Mouse (Mus musculus): ENCODE data around the gene Mettl27. TPM values are rescaled to one million over a fixed set of nuclear protein-coding genes. Genes with fewer than 3 reads are reported as not detected.
"Not testable (repeated sequence)": the region's sequence is repeated elsewhere in the genome, so short reads cannot be mapped to it uniquely, and the experiment has no call there.

Mettl27 gene
- polyA plus RNA-seq, 1 experiment from 2014 or later, result 17.3 TPM

GRCm38 (mm10) chr5:134926726-134927125 is 5.4 kb upstream of the Mettl27 start:
- Histone ChIP-seq H3K4me2 (ENCODE audit: low read depth, low read length) (no peak overlapping the region), H3K27ac (ENCODE audit: low read depth) (no peak overlapping the region), H3K36me3 (replicated peaks; ENCODE audit: insufficient read depth, low read length) (no peaks in the 10 kb centered on the region), H3K9ac (replicated peaks) (no peak overlapping the region), H3K27me3 (ENCODE audit: insufficient read depth, low read length) (no peaks in the 10 kb centered on the region), H3K4me1 (ENCODE audit: insufficient read depth) (peaks cover under 1% of the 10 kb centered on the region), H3K4me3 (ENCODE audit: low read depth, low read length) (no peak overlapping the region), H3K9me3 (ENCODE audit: low read length) (no peaks in the 10 kb centered on the region)
- 65% methylated on average over 4 of the region's 4 CpGs for WGBS (ENCODE audit: insufficient replicate concordance)
- no peak for DNase-seq
- ATAC-seq, result no peak
- TF ChIP-seq EP300 (IDR thresholded peaks at IDR 0.05; ENCODE audit: low read depth) (no peak), CTCF (IDR thresholded peaks at IDR 0.05; ENCODE audit: low read depth) (no peak)

DNA sequence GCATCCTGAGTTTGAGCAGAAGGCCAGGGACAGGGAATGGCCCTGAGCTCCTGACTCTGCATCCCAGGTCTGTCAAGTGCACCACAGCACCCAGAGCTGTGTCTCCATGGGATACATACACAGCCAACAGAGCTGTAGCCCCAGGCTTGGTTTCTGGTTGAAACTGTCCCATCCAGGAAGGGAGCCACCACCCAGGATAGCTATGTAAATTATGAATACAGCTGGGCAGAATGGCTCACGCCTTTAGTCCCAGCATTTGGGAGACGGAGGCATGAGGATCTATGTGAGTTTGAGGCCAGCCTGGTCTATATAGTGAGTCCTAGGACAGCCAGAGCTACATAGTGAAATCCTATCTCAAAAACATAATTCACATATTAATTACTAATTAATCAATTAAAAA is 2.2 kb upstream of the Mettl27 start:
- DNase-seq, result no peak
- no peak for ATAC-seq
- WGBS (ENCODE audit: insufficient replicate concordance), result 81% methylated on average over 2 of the region's 2 CpGs
- no peak overlapping the region for H3K4me3 ChIP-seq (ENCODE audit: low read depth, low read length)
- no peak overlapping the region for H3K9ac ChIP-seq (replicated peaks)
- TF ChIP-seq EP300 (IDR thresholded peaks at IDR 0.05; ENCODE audit: low read depth), result no peak
- no peak for TF ChIP-seq CTCF (IDR thresholded peaks at IDR 0.05; ENCODE audit: low read depth)
- 0 out of 2 replicates have a peak, but pooled peaks cover 8% of the 10 kb centered on the region for H3K4me1 ChIP-seq (ENCODE audit: insufficient read depth)
- 0 out of 2 replicates have a peak, but pooled peaks cover 3% of the 10 kb centered on the region for H3K36me3 ChIP-seq (replicated peaks; ENCODE audit: insufficient read depth, low read length)
- H3K4me2 ChIP-seq (ENCODE audit: low read depth, low read length), result no peak overlapping the region
- no peaks in the 10 kb centered on the region for H3K27me3 ChIP-seq (ENCODE audit: insufficient read depth, low read length)
- no peak overlapping the region for H3K27ac ChIP-seq (ENCODE audit: low read depth)
- no peaks in the 10 kb centered on the region for H3K9me3 ChIP-seq (ENCODE audit: low read length)

GRCm38 (mm10) chr5:134932903-134933276 is 722 bp downstream of the Mettl27 start:
- peak; percentile 89 for DNase-seq
- Histone ChIP-seq H3K4me3 (ENCODE audit: low read depth, low read length) (peak overlapping the region; percentile 63), H3K9me3 (ENCODE audit: low read length) (no peaks in the 10 kb centered on the region), H3K27ac (ENCODE audit: low read depth) (peak overlapping the region; percentile 89; the same call in 1 of the 2 replicates), H3K9ac (replicated peaks) (peak overlapping the region; percentile 70), H3K27me3 (ENCODE audit: insufficient read depth, low read length) (no peaks in the 10 kb centered on the region), H3K4me1 (ENCODE audit: insufficient read depth) (0 out of 2 replicates have a peak, but pooled peaks cover 8% of the 10 kb centered on the region), H3K4me2 (ENCODE audit: low read depth, low read length) (peak overlapping the region; percentile 79), H3K36me3 (replicated peaks; ENCODE audit: insufficient read depth, low read length) (0 out of 2 replicates have a peak, but pooled peaks cover 3% of the 10 kb centered on the region)
- TF ChIP-seq EP300 (IDR thresholded peaks at IDR 0.05; ENCODE audit: low read depth) (no peak), CTCF (IDR thresholded peaks at IDR 0.05; ENCODE audit: low read depth) (peak; percentile 72)
- WGBS (ENCODE audit: insufficient replicate concordance), result 40% methylated on average over 9 of the region's 9 CpGs
- ATAC-seq, result peak; percentile 62

DNA sequence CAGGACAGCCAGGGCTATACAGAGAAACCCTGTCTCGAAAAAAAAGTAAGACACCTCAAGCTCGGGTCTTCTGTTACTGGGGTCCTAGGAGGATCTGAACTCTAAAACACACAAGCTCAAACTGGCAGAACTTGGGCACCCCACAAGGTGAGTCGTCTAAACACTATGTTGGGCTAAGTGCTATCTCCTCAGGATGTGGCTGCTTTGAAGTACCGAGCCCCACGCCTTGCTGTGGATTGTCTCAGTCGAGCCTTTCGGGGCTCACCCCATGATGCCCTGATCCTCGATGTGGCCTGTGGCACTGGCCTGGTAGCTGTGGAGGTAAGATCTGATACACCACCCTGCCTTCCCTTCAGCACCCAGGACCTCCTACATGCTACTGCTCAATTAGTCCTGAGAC is 1.1 kb downstream of the Mettl27 start:
- peak overlapping the region; percentile 79 for H3K4me2 ChIP-seq (ENCODE audit: low read depth, low read length)
- WGBS (ENCODE audit: insufficient replicate concordance), result 80% methylated on average over 8 of the region's 8 CpGs
- no peak for DNase-seq
- TF ChIP-seq EP300 (IDR thresholded peaks at IDR 0.05; ENCODE audit: low read depth) (no peak), CTCF (IDR thresholded peaks at IDR 0.05; ENCODE audit: low read depth) (no peak)
- no peaks in the 10 kb centered on the region for H3K27me3 ChIP-seq (ENCODE audit: insufficient read depth, low read length)
- 0 out of 2 replicates have a peak, but pooled peaks cover 3% of the 10 kb centered on the region for H3K36me3 ChIP-seq (replicated peaks; ENCODE audit: insufficient read depth, low read length)
- H3K9ac ChIP-seq (replicated peaks), result peak overlapping the region; percentile 70; the same call in 1 of the 2 replicates
- H3K27ac ChIP-seq (ENCODE audit: low read depth), result no peak overlapping the region; the same call in 1 of the 2 replicates
- H3K9me3 ChIP-seq (ENCODE audit: low read length), result no peaks in the 10 kb centered on the region
- peak overlapping the region; percentile 63 for H3K4me3 ChIP-seq (ENCODE audit: low read depth, low read length)
- 0 out of 2 replicates have a peak, but pooled peaks cover 8% of the 10 kb centered on the region for H3K4me1 ChIP-seq (ENCODE audit: insufficient read depth)
- ATAC-seq, result no peak

DNA sequence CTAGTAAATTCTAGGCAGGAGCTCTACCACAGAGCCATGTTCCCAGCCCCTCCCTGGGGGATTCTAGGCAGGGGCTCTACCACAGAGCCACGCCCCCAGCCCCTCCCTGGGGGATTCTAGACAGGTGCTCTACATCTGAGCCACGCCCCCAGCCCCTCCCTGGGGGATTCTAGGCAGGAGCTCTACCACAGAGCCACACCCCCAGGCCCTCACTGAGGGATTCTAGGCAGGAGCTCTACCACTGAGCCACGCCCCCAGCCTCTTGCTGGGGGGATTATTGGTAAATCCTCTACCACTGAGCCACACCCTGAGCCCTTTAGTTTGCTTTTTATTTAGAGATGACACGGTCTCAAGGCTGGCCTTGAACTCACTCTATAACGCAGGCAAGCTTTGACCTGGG is 1.5 kb downstream of the Mettl27 start:
- not testable (repeated sequence) for H3K27ac ChIP-seq (ENCODE audit: low read depth); H3K9ac ChIP-seq (replicated peaks); H3K27me3 ChIP-seq (ENCODE audit: insufficient read depth, low read length); H3K36me3 ChIP-seq (replicated peaks; ENCODE audit: insufficient read depth, low read length); H3K4me1 ChIP-seq (ENCODE audit: insufficient read depth); DNase-seq; H3K9me3 ChIP-seq (ENCODE audit: low read length); ATAC-seq
- 81% methylated on average over 5 of the region's 5 CpGs for WGBS (ENCODE audit: insufficient replicate concordance)
- Histone ChIP-seq H3K4me2 (ENCODE audit: low read depth, low read length) (peak overlapping the region; percentile 79; the same call in 1 of the 2 replicates), H3K4me3 (ENCODE audit: low read depth, low read length) (peak overlapping the region; percentile 63; the same call in 1 of the 2 replicates)

GRCm38 (mm10) chr5:134934666-134935065 is 2.5 kb downstream of the Mettl27 start:
- ATAC-seq (no peak), DNase-seq (no peak)
- Histone ChIP-seq H3K27ac (ENCODE audit: low read depth) (no peak overlapping the region), H3K4me3 (ENCODE audit: low read depth, low read length) (no peak overlapping the region), H3K9me3 (ENCODE audit: low read length) (no peaks in the 10 kb centered on the region), H3K4me1 (ENCODE audit: insufficient read depth) (0 out of 2 replicates have a peak, but pooled peaks cover 8% of the 10 kb centered on the region), H3K36me3 (replicated peaks; ENCODE audit: insufficient read depth, low read length) (0 out of 2 replicates have a peak, but pooled peaks cover 3% of the 10 kb centered on the region), H3K9ac (replicated peaks) (no peak overlapping the region), H3K27me3 (ENCODE audit: insufficient read depth, low read length) (no peaks in the 10 kb centered on the region), H3K4me2 (ENCODE audit: low read depth, low read length) (no peak overlapping the region)
- WGBS (ENCODE audit: insufficient replicate concordance), result 76% methylated on average over 3 of the region's 3 CpGs
- TF ChIP-seq CTCF (IDR thresholded peaks at IDR 0.05; ENCODE audit: low read depth), result no peak
- TF ChIP-seq EP300 (IDR thresholded peaks at IDR 0.05; ENCODE audit: low read depth), result no peak
